Mouse (Mus musculus) adrenal gland, postnatal 4 days (tissue): ENCODE measurements around the gene Ints3. TPM values are rescaled to one million over a fixed set of nuclear protein-coding genes. Genes with fewer than 3 reads are reported as not detected.
"Not testable (repeated sequence)": the region's sequence is repeated elsewhere in the genome, so short reads cannot be mapped to it uniquely, and the experiment has no call there.

Experiments
- DNase-seq, 2 experiments: peaks; one replicate each; pipeline ENCODE4 v3.0.0; 2021 to 2022; ENCODE audit warnings: low spot score in 2 of 2, mixed read lengths in 2 of 2
- total RNA-seq, 2 experiments: library from RNA; stranded (reverse); gene quantifications; 2 replicates each; pipeline ENCODE4 v1.2.3; 2021

The Ints3 gene
- total RNA-seq, 2 experiments from 2014 or later, result 56.4 to 57.6 TPM

DNA sequence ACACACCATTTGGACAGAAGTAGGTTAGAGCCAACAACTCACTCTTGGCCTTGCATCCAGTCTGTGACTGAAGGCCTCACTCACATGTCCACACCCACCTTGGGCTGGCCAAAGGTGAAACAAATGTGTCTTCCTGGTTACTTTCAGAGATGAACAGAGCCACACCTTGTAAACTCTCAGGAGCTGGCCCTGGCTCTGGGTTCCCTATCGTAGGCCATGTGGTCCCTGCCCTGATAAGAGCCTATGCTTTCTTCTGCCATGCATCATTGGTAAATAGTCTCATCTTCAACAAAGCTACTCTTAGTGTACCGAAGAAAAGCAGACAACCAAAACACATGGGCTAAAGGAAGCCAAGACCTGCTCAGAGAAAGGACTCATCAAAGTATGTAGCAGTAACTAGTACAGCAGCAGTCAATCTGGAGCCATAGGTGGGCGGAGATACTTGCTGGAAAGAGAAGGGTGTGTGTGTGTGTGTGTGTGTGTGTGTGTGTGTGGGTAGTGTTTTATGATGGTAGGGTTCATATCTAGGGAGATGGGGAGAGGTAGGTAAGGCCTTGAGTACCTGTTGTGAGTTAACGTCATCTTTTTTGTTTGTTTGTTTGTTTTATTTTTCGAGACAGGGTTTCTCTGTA lies 66.3 kb downstream of the Ints3 start:
- DNase-seq, result no peak

GRCm38 (mm10) chr3:90362346-90362745 lies 71.1 kb downstream of the Ints3 start:
- no peak for DNase-seq

GRCm38 (mm10) chr3:90361476-90361875 lies 71.9 kb downstream of the Ints3 start:
- no peak for DNase-seq

- no peak for DNase-seq
Measured at GRCm38 (mm10) chr3:90359230-90359629, 74.2 kb downstream of the Ints3 start.

- no peak for DNase-seq
Measured at GRCm38 (mm10) chr3:90357959-90358358, 75.5 kb downstream of the Ints3 start.

- no peak for DNase-seq
Measured at GRCm38 (mm10) chr3:90347847-90348246, 85.6 kb downstream of the Ints3 start.

GRCm38 (mm10) chr3:90342853-90343252 lies 90.6 kb downstream of the Ints3 start:
- not testable (repeated sequence) for DNase-seq

Other genes starting within 250 kb of the Ints3 start
- gene Rps27, start 220.0 kb downstream of the Ints3 start, total RNA-seq, result 1,000 to 10,000 TPM; 2,496 to 2,695 TPM
- gene Rab13, start 219.9 kb downstream of the Ints3 start, total RNA-seq, result 10 to 100 TPM; 52.7 to 56.4 TPM
- gene Jtb, start 202.0 kb downstream of the Ints3 start, total RNA-seq, result 10 to 100 TPM; 62.8 to 64.6 TPM
- under 1 TPM; 0.87 to 0.98 TPM for gene Creb3l4, start 190.1 kb downstream of the Ints3 start, total RNA-seq
- 100 to 1,000 TPM; 136 TPM for gene Slc39a1, start 185.4 kb downstream of the Ints3 start, total RNA-seq
- gene Crtc2, start 179.5 kb downstream of the Ints3 start, total RNA-seq, result 10 to 100 TPM; 57.6 to 57.9 TPM
- 10 to 100 TPM; 15.5 to 17.4 TPM for gene Dennd4b, start 168.4 kb downstream of the Ints3 start, total RNA-seq
- 100 to 1,000 TPM in 1 of 2 experiments, 10 to 100 TPM in 1; 90.7 to 105 TPM for gene Gatad2b, start 140.4 kb downstream of the Ints3 start, total RNA-seq
- 10 to 100 TPM; 76.7 to 83.4 TPM for gene Slc27a3, start 43.7 kb downstream of the Ints3 start, total RNA-seq
- gene Npr1, start 32.2 kb upstream of the Ints3 start, total RNA-seq, result 100 to 1,000 TPM; 120 to 121 TPM
- gene Ilf2, start 42.5 kb upstream of the Ints3 start, total RNA-seq, result 10 to 100 TPM; 81.8 to 92.6 TPM
- gene Snapin, start 57.4 kb upstream of the Ints3 start, total RNA-seq, result 10 to 100 TPM; 70.9 to 72.3 TPM
- 100 to 1,000 TPM; 137 to 138 TPM for gene Chtop, start 75.9 kb upstream of the Ints3 start, total RNA-seq
- 10 to 100 TPM; 67.1 TPM for gene S100a1, start 80.8 kb upstream of the Ints3 start, total RNA-seq
- gene S100a13, start 80.8 kb upstream of the Ints3 start, total RNA-seq, result 10 to 100 TPM; 23.9 to 24.7 TPM
- gene S100a14, start 93.2 kb upstream of the Ints3 start, total RNA-seq, result 1 to 10 TPM in 1 of 2 experiments, under 1 TPM in 1; 0.54 to 1.2 TPM
- gene S100a16, start 103.6 kb upstream of the Ints3 start, total RNA-seq, result 10 to 100 TPM; 68.4 to 74.4 TPM
- gene S100a3, start 127.0 kb upstream of the Ints3 start, total RNA-seq, result not detected
- gene S100a2, start 156.6 kb upstream of the Ints3 start, total RNA-seq, result not detected
- gene Gm42674, start 168.3 kb upstream of the Ints3 start, total RNA-seq, result not detected
- gene S100a4, start 170.1 kb upstream of the Ints3 start, total RNA-seq, result 10 to 100 TPM; 11.4 to 14.7 TPM
- not detected for gene S100a5, start 174.9 kb upstream of the Ints3 start, total RNA-seq
- 10 to 100 TPM; 71.7 to 72.5 TPM for gene S100a6, start 179.3 kb upstream of the Ints3 start, total RNA-seq
- gene S100a7a, start 220.4 kb upstream of the Ints3 start, total RNA-seq, result not detected
- gene S100a8, start 235.4 kb upstream of the Ints3 start, total RNA-seq, result 100 to 1,000 TPM in 1 of 2 experiments, 10 to 100 TPM in 1; 48.2 to 155 TPM